In the genomic region with DNA sequence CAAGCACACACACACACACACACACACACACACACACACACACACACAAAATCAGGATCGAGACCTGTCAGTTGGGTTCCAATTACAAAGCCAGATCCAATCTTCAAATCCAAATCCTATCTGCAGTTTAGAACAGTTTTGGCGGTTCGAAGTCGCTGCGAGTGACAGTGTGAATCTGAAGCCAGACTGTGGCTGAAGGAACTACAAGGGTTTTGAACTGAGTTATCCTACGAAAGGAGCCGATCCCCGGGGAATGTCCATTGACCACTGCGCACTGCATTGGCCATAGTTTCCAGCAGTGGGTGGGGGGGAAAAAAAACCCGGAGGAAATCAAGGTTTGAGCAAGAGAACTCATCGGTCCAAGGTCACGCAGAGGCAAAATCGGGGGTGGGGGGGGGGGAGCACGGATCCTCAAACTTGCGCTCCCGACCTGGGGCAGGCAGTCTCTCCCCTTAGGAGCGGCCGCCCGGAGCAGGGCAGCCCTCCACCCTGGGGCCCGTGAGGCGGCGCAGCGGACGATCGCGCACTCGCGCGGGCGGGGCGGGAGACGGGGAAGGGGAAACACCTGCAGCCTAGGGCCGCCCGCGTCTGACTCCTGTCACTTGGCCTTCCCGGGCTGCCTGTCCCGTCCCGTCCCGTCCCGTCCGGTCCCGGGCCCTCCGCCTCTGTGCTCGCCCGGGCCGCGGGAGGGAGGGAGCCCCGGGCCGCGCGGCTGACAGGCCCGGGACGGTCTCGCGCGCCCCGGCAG, we compare ENCODE assay signal across 8 mouse cellular contexts. TPM values are rescaled to one million over a fixed set of nuclear protein-coding genes. Genes with fewer than 3 reads are reported as not detected.
A peak's percentile ranks its signal among the peaks of the same experiment; 100 is the strongest.
DNase-seq lines count a peak whose midpoint lies in the region; ATAC-seq lines count a peak whose summit lies in the region.

No protein-coding gene starts in this region.

- H3K9me3 ChIP-seq in embryonic facial prominence, embryonic 12.5 days: no peaks in the 10 kb centered on the region
- H3K9me3 ChIP-seq in heart, embryonic 14.5 days (ENCODE audit: control insufficient read depth, low read length): no peaks in the 10 kb centered on the region

- peak; percentile 63 for DNase-seq in A20 (ENCODE audit: low read depth, low spot score)
- DNase-seq in T-cell, adult 2 months (ENCODE audit: low spot score): peak; percentile 54
- peak; percentile 72 for DNase-seq in kidney, postnatal 14 days
- DNase-seq in splenic B cell, adult 2 months (ENCODE audit: low read depth, low spot score): peak; percentile 63
- DNase-seq in layer of hippocampus, adult 9-10 months (ENCODE audit: low spot score): no peak

- H3K4me1 ChIP-seq in embryonic facial prominence, embryonic 12.5 days: peaks cover 18% of the 10 kb centered on the region
- H3K4me1 ChIP-seq in heart, embryonic 14.5 days (ENCODE audit: control insufficient read depth in 2 of 2, insufficient read depth in 2 of 2, low read length in 2 of 2): peaks cover 3 to 20% of the 10 kb centered on the region in 2 experiments; a peak in 3 of 4 replicates

- H3K4me3 ChIP-seq in embryonic facial prominence, embryonic 12.5 days: peak overlapping the region; percentile 99
- peak overlapping the region; percentile 90 to 100 for H3K4me3 ChIP-seq in heart, embryonic 14.5 days (ENCODE audit: control insufficient read depth in 1 of 2, insufficient read depth in 1 of 2, low read depth in 1 of 2, low read length in 2 of 2)

- 3% methylated on average over 23 of the region's 57 CpGs for WGBS in embryonic facial prominence, embryonic 12.5 days
- WGBS in heart, embryonic 14.5 days: 3% methylated on average over 27 of the region's 57 CpGs

- H3K36me3 ChIP-seq in embryonic facial prominence, embryonic 12.5 days: no peaks in the 10 kb centered on the region
- no peaks in the 10 kb centered on the region for H3K36me3 ChIP-seq in heart, embryonic 14.5 days (ENCODE audit: control insufficient read depth, insufficient read depth, low read length)
- no peaks in the 10 kb centered on the region for H3K36me3 ChIP-seq in splenic B cell, adult 2 months (ENCODE audit: control insufficient read depth, insufficient read depth, low read length, poor library complexity, severe bottlenecking)

- no peaks in the 10 kb centered on the region for H3K27me3 ChIP-seq in embryonic facial prominence, embryonic 12.5 days
- H3K27me3 ChIP-seq in heart, embryonic 14.5 days (ENCODE audit: control insufficient read depth, insufficient read depth, low read length): no peaks in the 10 kb centered on the region
- H3K27me3 ChIP-seq in splenic B cell, adult 2 months (ENCODE audit: control insufficient read depth, insufficient read depth, low read length, poor library complexity, severe bottlenecking): no peaks in the 10 kb centered on the region

- H3K4me2 ChIP-seq in embryonic facial prominence, embryonic 12.5 days (replicated peaks): peak overlapping the region; percentile 73
- peak overlapping the region; percentile 95 for H3K4me2 ChIP-seq in heart, embryonic 14.5 days (ENCODE audit: low read length)

- H3K9ac ChIP-seq in embryonic facial prominence, embryonic 12.5 days: peak overlapping the region; percentile 97
- H3K9ac ChIP-seq in heart, embryonic 14.5 days (ENCODE audit: low read length): peak overlapping the region; percentile 97

- peak overlapping the region; percentile 92 for H3K27ac ChIP-seq in embryonic facial prominence, embryonic 12.5 days
- peak overlapping the region; percentile 25 to 92 for H3K27ac ChIP-seq in heart, embryonic 14.5 days (replicated peaks in 1 of 2; ENCODE audit: control insufficient read depth in 1 of 2, insufficient read depth in 1 of 2, low read depth in 2 of 2, low read length in 2 of 2)

- ATAC-seq in embryonic facial prominence, embryonic 12.5 days (ENCODE audit: insufficient number of reproducible peaks, insufficient read depth, low FRiP score, low TSS enrichment): peak; percentile 49
- ATAC-seq in heart, embryonic 14.5 days (ENCODE audit: insufficient number of reproducible peaks, insufficient read depth, low FRiP score, low read depth): peak; percentile 60
- peak; percentile 17; the same call in 1 of the 2 replicates for ATAC-seq in megakaryocyte, adult 5-6 weeks (ENCODE audit: poor library complexity, severe bottlenecking)

RNA-seq across cellular contexts. Expression of gene Ankrd13a, which starts 1.8 kb away (rescaled TPM):
- polyA plus RNA-seq in embryonic facial prominence, embryonic 12.5 days (2016; fragmentation: Nextera tagmentation; extraction: Ambion mirVana): 60.5 and 63.9 TPM in 2 replicates
- polyA plus RNA-seq in heart, embryonic 14.5 days (2014; fragmentation: Nextera tagmentation; extraction: Ambion mirVana): 41.2 and 42.3 TPM in 2 replicates
- 169 and 170 TPM in 2 replicates for total RNA-seq in megakaryocyte, adult 5-6 weeks (2015)
- total RNA-seq in megakaryocyte, adult 5-6 weeks (2017): 204 and 225 TPM in 2 replicates

RNA-seq across cellular contexts. Expression of gene Git2, which starts 2.7 kb away (rescaled TPM):
- 48.2 and 52.6 TPM in 2 replicates for polyA plus RNA-seq in embryonic facial prominence, embryonic 12.5 days (2016; fragmentation: Nextera tagmentation; extraction: Ambion mirVana)
- polyA plus RNA-seq in heart, embryonic 14.5 days (2014; fragmentation: Nextera tagmentation; extraction: Ambion mirVana): 32.6 TPM in 2 replicates
- 93.8 and 97.0 TPM in 2 replicates for total RNA-seq in megakaryocyte, adult 5-6 weeks (2015)
- total RNA-seq in megakaryocyte, adult 5-6 weeks (2017): 87.1 and 107 TPM in 2 replicates

RNA-seq across cellular contexts. Expression of gene 1500011B03Rik, which starts 50.6 kb away (rescaled TPM):
- polyA plus RNA-seq in embryonic facial prominence, embryonic 12.5 days (2016; fragmentation: Nextera tagmentation; extraction: Ambion mirVana): 109 and 113 TPM in 2 replicates
- polyA plus RNA-seq in heart, embryonic 14.5 days (2014; fragmentation: Nextera tagmentation; extraction: Ambion mirVana): 52.5 and 58.7 TPM in 2 replicates
- 30.6 and 45.3 TPM in 2 replicates for total RNA-seq in megakaryocyte, adult 5-6 weeks (2015)
- total RNA-seq in megakaryocyte, adult 5-6 weeks (2017): 19.1 and 24.0 TPM in 2 replicates
